Mouse (Mus musculus) granulocyte monocyte progenitor cell, adult 5-6 weeks (primary cell): ENCODE data around the gene Actn3. TPM values are rescaled to one million over a fixed set of nuclear protein-coding genes. Genes with fewer than 3 reads are reported as not detected.
"Not testable (repeated sequence)": the region's sequence is repeated elsewhere in the genome, so short reads cannot be mapped to it uniquely, and the experiment has no call there.

ENCODE experiments used
- ATAC-seq: replicated peaks from 2 replicates; pipeline ENCODE4 v1.8.0; 2016; ENCODE audit warnings: mild to moderate bottlenecking, moderate TSS enrichment, inconsistent platforms; ENCODE audit not compliant: poor library complexity, severe bottlenecking
- total RNA-seq, 2 experiments: library from RNA; stranded (forward) in 1 of 2; stranded (reverse) in 1 of 2; fragments of 200-712, 200-1000 nt in 1 of 2; fragments of >200 nt in 1 of 2; fragmentation: Nextera tagmentation in 1 of 2; gene quantifications; 2 replicates each; pipeline ENCODE4 v1.2.3; 2014 to 2017

Actn3 gene
- total RNA-seq, 2 experiments from 2014 or later: 1.2 TPM; not detected in 1

DNA sequence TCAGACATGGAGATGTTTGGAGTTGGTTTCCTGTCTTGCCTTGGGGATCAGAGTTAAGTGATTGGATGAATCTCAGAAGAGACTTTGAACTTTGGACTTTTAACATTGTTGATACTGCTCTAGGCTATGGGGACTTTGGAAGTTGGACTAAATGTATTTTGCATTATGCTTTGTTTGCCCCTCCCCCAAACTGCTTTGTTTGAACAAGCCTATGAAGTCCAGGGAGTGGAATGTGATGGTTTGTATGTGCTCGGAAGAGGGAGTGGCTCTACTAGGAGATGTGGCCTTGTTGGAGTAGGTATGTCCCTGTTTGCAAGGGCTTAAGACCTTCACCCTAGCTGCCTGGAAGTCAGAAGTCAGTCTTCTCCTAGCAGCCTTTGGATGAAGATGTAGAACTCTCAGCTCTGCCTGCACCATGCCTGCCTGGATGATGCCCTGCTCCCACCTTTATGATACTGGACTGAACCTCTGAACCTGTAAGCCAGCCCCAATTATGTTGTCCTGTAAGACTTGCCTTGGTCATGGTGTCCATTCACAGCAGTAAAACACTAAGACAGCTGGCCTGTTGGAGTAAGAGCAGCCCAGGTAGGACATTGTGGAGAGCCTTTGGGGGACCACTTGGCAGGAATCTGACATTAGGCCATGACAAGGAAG is 60.4 kb downstream of the Actn3 start:
- no peak for ATAC-seq

DNA sequence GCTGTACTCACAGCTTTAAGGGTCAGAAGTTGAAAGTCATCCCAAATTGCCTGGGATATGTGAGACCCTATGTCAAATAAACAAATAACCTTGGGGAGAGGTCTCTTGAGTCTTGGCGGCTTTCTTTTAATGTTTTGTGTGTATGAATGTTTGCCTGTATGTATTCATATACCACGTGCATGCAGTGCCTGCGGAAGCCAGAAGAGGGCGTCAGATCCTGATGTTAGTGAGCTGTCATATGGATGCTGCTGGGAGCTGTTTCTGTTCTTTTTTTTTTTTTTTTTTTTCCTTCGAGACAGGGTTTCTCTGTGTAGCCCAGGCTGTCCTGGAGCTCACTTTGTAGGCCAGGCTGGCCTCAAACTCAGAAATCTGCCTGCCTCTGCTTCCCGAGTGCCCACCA is 64.7 kb downstream of the Actn3 start:
- no peak for ATAC-seq

DNA sequence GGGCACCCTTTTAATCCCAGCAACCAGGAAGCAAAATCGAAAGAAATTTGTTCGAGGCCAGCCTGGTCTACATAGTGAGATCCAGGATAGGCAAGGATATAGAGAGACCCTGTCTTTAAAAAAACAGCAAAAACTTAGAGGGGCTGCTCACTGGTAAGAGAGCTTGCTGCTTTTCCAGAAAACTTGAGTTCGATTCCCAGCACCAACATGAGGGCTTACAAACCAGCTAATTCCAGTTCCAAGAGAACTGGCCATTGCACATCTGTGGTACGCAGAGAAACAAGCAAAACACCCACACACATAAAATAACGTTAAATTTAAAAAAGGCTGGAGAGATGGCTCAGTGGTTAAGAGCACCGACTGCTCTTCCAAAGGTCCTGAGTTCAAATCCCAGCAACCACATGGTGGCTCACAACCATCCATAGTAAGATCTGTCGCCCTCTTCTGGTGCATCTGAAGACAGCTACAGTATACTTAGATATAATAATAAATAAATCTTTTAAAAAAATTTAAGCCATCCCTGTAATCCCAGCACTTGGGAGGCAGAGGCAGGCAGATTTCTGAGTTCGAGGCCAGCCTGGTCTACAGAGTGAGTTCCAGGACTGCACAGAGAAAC is 65.3 kb downstream of the Actn3 start:
- not testable (repeated sequence) for ATAC-seq

DNA sequence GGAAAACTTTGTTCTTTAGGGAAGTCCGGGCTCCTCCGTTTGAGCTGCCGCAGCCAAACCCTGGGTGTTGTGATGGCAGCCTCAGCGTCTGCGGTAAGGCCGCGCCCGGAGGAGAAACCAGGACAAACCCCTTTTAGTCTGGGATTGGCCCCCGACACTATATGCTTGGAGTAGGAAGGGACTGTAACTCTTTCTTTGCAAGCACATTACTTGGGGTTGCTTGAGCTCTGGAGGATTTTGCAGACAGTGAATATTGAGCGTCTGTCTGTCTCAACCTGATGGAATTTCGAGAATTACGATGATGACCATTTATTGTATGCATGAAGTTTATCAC is 65.8 kb downstream of the Actn3 start:
- no peak for ATAC-seq

Other genes starting within 250 kb of the Actn3 start
- gene Gm960, start 179.2 kb downstream of the Actn3 start, total RNA-seq (2014; fragmentation: Nextera tagmentation): not detected in 2 replicates
- not detected in 2 replicates for gene Gm960, start 179.2 kb downstream of the Actn3 start, total RNA-seq (2017)
- 0.23 TPM in 1 of 2 replicates, not detected in the other for gene Sptbn2, start 166.7 kb downstream of the Actn3 start, total RNA-seq (2014; fragmentation: Nextera tagmentation)
- not detected in 2 replicates for gene Sptbn2, start 166.7 kb downstream of the Actn3 start, total RNA-seq (2017)
- 7.1 and 11.0 TPM in 2 replicates for gene Rbm4b, start 121.4 kb downstream of the Actn3 start, total RNA-seq (2014; fragmentation: Nextera tagmentation)
- 9.8 and 17.5 TPM in 2 replicates for gene Rbm4b, start 121.4 kb downstream of the Actn3 start, total RNA-seq (2017)
- 42.0 and 44.5 TPM in 2 replicates for gene Rbm4, start 84.0 kb downstream of the Actn3 start, total RNA-seq (2014; fragmentation: Nextera tagmentation)
- 63.5 and 69.9 TPM in 2 replicates for gene Rbm4, start 84.0 kb downstream of the Actn3 start, total RNA-seq (2017)
- 13.8 and 16.3 TPM in 2 replicates for gene Gm21992, start 66.3 kb downstream of the Actn3 start, total RNA-seq (2014; fragmentation: Nextera tagmentation)
- 30.8 and 59.4 TPM in 2 replicates for gene Gm21992, start 66.3 kb downstream of the Actn3 start, total RNA-seq (2017)
- 51.0 and 59.2 TPM in 2 replicates for gene Rbm14, start 66.3 kb downstream of the Actn3 start, total RNA-seq (2014; fragmentation: Nextera tagmentation)
- 23.3 and 27.2 TPM in 2 replicates for gene Rbm14, start 66.3 kb downstream of the Actn3 start, total RNA-seq (2017)
- gene Ccs, start 38.6 kb downstream of the Actn3 start, total RNA-seq (2014; fragmentation: Nextera tagmentation): 47.1 and 68.5 TPM in 2 replicates
- 18.8 and 22.9 TPM in 2 replicates for gene Ccs, start 38.6 kb downstream of the Actn3 start, total RNA-seq (2017)
- not detected in 2 replicates for gene Ccdc87, start 38.5 kb downstream of the Actn3 start, total RNA-seq (2014; fragmentation: Nextera tagmentation)
- gene Ccdc87, start 38.5 kb downstream of the Actn3 start, total RNA-seq (2017): not detected in 2 replicates
- 2.6 and 10.0 TPM in 2 replicates for gene Ctsf, start 22.8 kb downstream of the Actn3 start, total RNA-seq (2014; fragmentation: Nextera tagmentation)
- gene Ctsf, start 22.8 kb downstream of the Actn3 start, total RNA-seq (2017): 1.8 and 3.6 TPM in 2 replicates
- gene Zdhhc24, start 759 bp upstream of the Actn3 start, total RNA-seq (2014; fragmentation: Nextera tagmentation): 5.9 and 15.5 TPM in 2 replicates
- gene Zdhhc24, start 759 bp upstream of the Actn3 start, total RNA-seq (2017): 3.2 and 9.0 TPM in 2 replicates
- 3.1 TPM in 1 of 2 replicates, not detected in the other for gene Bbs1, start 28.7 kb upstream of the Actn3 start, total RNA-seq (2014; fragmentation: Nextera tagmentation)
- 0.82 and 1.9 TPM in 2 replicates for gene Bbs1, start 28.7 kb upstream of the Actn3 start, total RNA-seq (2017)
- 48.5 and 66.6 TPM in 2 replicates for gene Dpp3, start 50.4 kb upstream of the Actn3 start, total RNA-seq (2014; fragmentation: Nextera tagmentation)
- 38.7 and 41.0 TPM in 2 replicates for gene Dpp3, start 50.4 kb upstream of the Actn3 start, total RNA-seq (2017)
- gene Peli3, start 65.2 kb upstream of the Actn3 start, total RNA-seq (2014; fragmentation: Nextera tagmentation): not detected in 2 replicates
- 0.10 and 3.3 TPM in 2 replicates for gene Peli3, start 65.2 kb upstream of the Actn3 start, total RNA-seq (2017)
- gene Mrpl11, start 84.2 kb upstream of the Actn3 start, total RNA-seq (2014; fragmentation: Nextera tagmentation): 51.9 and 53.3 TPM in 2 replicates
- gene Mrpl11, start 84.2 kb upstream of the Actn3 start, total RNA-seq (2017): 58.8 and 81.4 TPM in 2 replicates
- not detected in 2 replicates for gene Npas4, start 112.4 kb upstream of the Actn3 start, total RNA-seq (2014; fragmentation: Nextera tagmentation)
- gene Npas4, start 112.4 kb upstream of the Actn3 start, total RNA-seq (2017): not detected in 2 replicates
- gene Slc29a2, start 146.0 kb upstream of the Actn3 start, total RNA-seq (2014; fragmentation: Nextera tagmentation): 3.1 and 12.2 TPM in 2 replicates
- gene Slc29a2, start 146.0 kb upstream of the Actn3 start, total RNA-seq (2017): 2.5 and 4.2 TPM in 2 replicates
- 4.8 and 6.1 TPM in 2 replicates for gene B4gat1, start 160.9 kb upstream of the Actn3 start, total RNA-seq (2014; fragmentation: Nextera tagmentation)
- 2.6 and 11.6 TPM in 2 replicates for gene B4gat1, start 160.9 kb upstream of the Actn3 start, total RNA-seq (2017)
- 1.3 and 1.4 TPM in 2 replicates for gene AC124502.3, start 161.0 kb upstream of the Actn3 start, total RNA-seq (2014; fragmentation: Nextera tagmentation)
- 5.4 TPM in 1 of 2 replicates, not detected in the other for gene AC124502.3, start 161.0 kb upstream of the Actn3 start, total RNA-seq (2017)
- 32.0 and 35.7 TPM in 2 replicates for gene Brms1, start 163.4 kb upstream of the Actn3 start, total RNA-seq (2014; fragmentation: Nextera tagmentation)
- gene Brms1, start 163.4 kb upstream of the Actn3 start, total RNA-seq (2017): 33.6 and 43.3 TPM in 2 replicates
- gene Rin1, start 172.6 kb upstream of the Actn3 start, total RNA-seq (2014; fragmentation: Nextera tagmentation): not detected in 2 replicates
- gene Rin1, start 172.6 kb upstream of the Actn3 start, total RNA-seq (2017): 0.21 and 1.0 TPM in 2 replicates
- not detected in 2 replicates for gene Cd248, start 190.2 kb upstream of the Actn3 start, total RNA-seq (2014; fragmentation: Nextera tagmentation)
- gene Cd248, start 190.2 kb upstream of the Actn3 start, total RNA-seq (2017): not detected in 2 replicates
- gene Tmem151a, start 207.6 kb upstream of the Actn3 start, total RNA-seq (2014; fragmentation: Nextera tagmentation): 5.1 TPM in 1 of 2 replicates, not detected in the other
- gene Tmem151a, start 207.6 kb upstream of the Actn3 start, total RNA-seq (2017): 0.62 TPM in 1 of 2 replicates, not detected in the other
- 37.3 and 51.9 TPM in 2 replicates for gene Yif1a, start 210.6 kb upstream of the Actn3 start, total RNA-seq (2014; fragmentation: Nextera tagmentation)
- 14.6 and 17.2 TPM in 2 replicates for gene Yif1a, start 210.6 kb upstream of the Actn3 start, total RNA-seq (2017)
- gene Cnih2, start 220.6 kb upstream of the Actn3 start, total RNA-seq (2014; fragmentation: Nextera tagmentation): not detected in 2 replicates
- not detected in 2 replicates for gene Cnih2, start 220.6 kb upstream of the Actn3 start, total RNA-seq (2017)
- gene Rab1b, start 229.2 kb upstream of the Actn3 start, total RNA-seq (2014; fragmentation: Nextera tagmentation): 99.2 and 105 TPM in 2 replicates
- 100 and 101 TPM in 2 replicates for gene Rab1b, start 229.2 kb upstream of the Actn3 start, total RNA-seq (2017)
- gene Klc2, start 240.7 kb upstream of the Actn3 start, total RNA-seq (2014; fragmentation: Nextera tagmentation): 6.1 and 10.9 TPM in 2 replicates
- 3.0 and 3.9 TPM in 2 replicates for gene Klc2, start 240.7 kb upstream of the Actn3 start, total RNA-seq (2017)